Mouse (Mus musculus): ENCODE measurements around the gene Fam53a. TPM values are rescaled to one million over a fixed set of nuclear protein-coding genes. Genes with fewer than 3 reads are reported as not detected.
A peak's percentile ranks its signal among the peaks of the same experiment; 100 is the strongest.

The Fam53a gene
- polyA plus RNA-seq, 1 experiment from 2014 or later = 55.2 TPM

- H3K9ac ChIP-seq = peak overlapping the region; percentile 41
- H3K9me3 ChIP-seq = no peaks in the 10 kb centered on the region
- no peaks in the 10 kb centered on the region for H3K27me3 ChIP-seq
- peak; percentile 33; the same call in 1 of the 2 replicates for ATAC-seq (ENCODE audit: borderline replicate concordance, extremely low read depth, low FRiP score, low TSS enrichment)
- H3K27ac ChIP-seq = peak overlapping the region; percentile 26
- peak overlapping the region; percentile 92 for H3K4me3 ChIP-seq
- peak overlapping the region; percentile 86 for H3K4me2 ChIP-seq
- no peaks in the 10 kb centered on the region for H3K36me3 ChIP-seq
- 2% methylated on average over 9 of the region's 9 CpGs for WGBS
- peaks cover 15% of the 10 kb centered on the region for H3K4me1 ChIP-seq
These were observed 626 bp upstream of the Fam53a start for GRCm38 (mm10) chr5:33630061-33630460.

GRCm38 (mm10) chr5:33628820-33629300, 575 bp downstream of the Fam53a start:
- Histone ChIP-seq H3K9ac (peak overlapping the region; percentile 86), H3K4me3 (peak overlapping the region; percentile 92), H3K36me3 (no peaks in the 10 kb centered on the region), H3K4me1 (peaks cover 15% of the 10 kb centered on the region), H3K9me3 (no peaks in the 10 kb centered on the region), H3K27me3 (no peaks in the 10 kb centered on the region), H3K27ac (peak overlapping the region; percentile 93), H3K4me2 (peak overlapping the region; percentile 86)
- ATAC-seq (ENCODE audit: borderline replicate concordance, extremely low read depth, low FRiP score, low TSS enrichment) = peak; percentile 31; the same call in 1 of the 2 replicates
- under 1% methylated on average over 24 of the region's 24 CpGs for WGBS

- Histone ChIP-seq H3K36me3 (no peaks in the 10 kb centered on the region), H3K4me3 (peak overlapping the region; percentile 92), H3K4me1 (peaks cover 15% of the 10 kb centered on the region), H3K27me3 (no peaks in the 10 kb centered on the region), H3K9ac (no peak overlapping the region; the same call in 1 of the 2 replicates), H3K4me2 (peak overlapping the region; percentile 86), H3K27ac (no peak overlapping the region), H3K9me3 (no peaks in the 10 kb centered on the region)
- ATAC-seq (ENCODE audit: borderline replicate concordance, extremely low read depth, low FRiP score, low TSS enrichment) = no peak
- 17% methylated on average over 4 of the region's 4 CpGs for WGBS
These were observed 1.5 kb downstream of the Fam53a start for GRCm38 (mm10) chr5:33627968-33628367.

- 75% methylated on average over 3 of the region's 3 CpGs for WGBS
- no peaks in the 10 kb centered on the region for H3K9me3 ChIP-seq
- ATAC-seq (ENCODE audit: borderline replicate concordance, extremely low read depth, low FRiP score, low TSS enrichment) = no peak
- H3K4me2 ChIP-seq = no peak overlapping the region
- no peak overlapping the region for H3K9ac ChIP-seq
- no peaks in the 10 kb centered on the region for H3K27me3 ChIP-seq
- no peaks in the 10 kb centered on the region for H3K36me3 ChIP-seq
- no peak overlapping the region for H3K4me3 ChIP-seq
- peaks cover 8% of the 10 kb centered on the region; the same call in 1 of the 2 replicates for H3K4me1 ChIP-seq
- no peak overlapping the region for H3K27ac ChIP-seq
These were observed 5.7 kb downstream of the Fam53a start for GRCm38 (mm10) chr5:33623766-33624165.

- no peaks in the 10 kb centered on the region for H3K36me3 ChIP-seq
- H3K27me3 ChIP-seq = no peaks in the 10 kb centered on the region
- 86% methylated on average over 2 of the region's 2 CpGs for WGBS
These were observed 6.8 kb downstream of the Fam53a start for GRCm38 (mm10) chr5:33622671-33623070.

GRCm38 (mm10) chr5:33614391-33614790, 15.0 kb downstream of the Fam53a start:
- Histone ChIP-seq H3K27ac (no peak overlapping the region), H3K4me3 (no peak overlapping the region), H3K9ac (no peak overlapping the region), H3K27me3 (no peaks in the 10 kb centered on the region), H3K4me1 (no peaks in the 10 kb centered on the region), H3K9me3 (no peaks in the 10 kb centered on the region), H3K4me2 (no peak overlapping the region), H3K36me3 (no peaks in the 10 kb centered on the region; the same call in none of the 2 replicates)
- 73% methylated on average over 6 of the region's 6 CpGs for WGBS
- ATAC-seq (ENCODE audit: borderline replicate concordance, extremely low read depth, low FRiP score, low TSS enrichment) = no peak

More at GRCm38 (mm10) chr5:33622671-33623070, 6.8 kb downstream of the Fam53a start:
- Histone ChIP-seq H3K4me2 (no peak overlapping the region), H3K27ac (no peak overlapping the region), H3K4me3 (no peak overlapping the region), H3K9ac (no peak overlapping the region), H3K4me1 (peaks cover under 1% of the 10 kb centered on the region; the same call in 1 of the 2 replicates), H3K9me3 (no peaks in the 10 kb centered on the region)
- no peak for ATAC-seq (ENCODE audit: borderline replicate concordance, extremely low read depth, low FRiP score, low TSS enrichment)

- Histone ChIP-seq H3K4me3 (no peak overlapping the region), H3K9ac (no peak overlapping the region), H3K36me3 (peaks cover 8% of the 10 kb centered on the region), H3K9me3 (no peaks in the 10 kb centered on the region), H3K4me1 (no peaks in the 10 kb centered on the region), H3K4me2 (no peak overlapping the region), H3K27me3 (no peaks in the 10 kb centered on the region), H3K27ac (no peak overlapping the region)
- no peak for ATAC-seq (ENCODE audit: borderline replicate concordance, extremely low read depth, low FRiP score, low TSS enrichment)
- WGBS = 76% methylated on average over 1 of the region's 1 CpGs
These were observed 17.6 kb downstream of the Fam53a start for GRCm38 (mm10) chr5:33611795-33612194.

- H3K4me1 ChIP-seq = no peaks in the 10 kb centered on the region
- H3K36me3 ChIP-seq = peaks cover 8% of the 10 kb centered on the region
- H3K9ac ChIP-seq = no peak overlapping the region
- H3K27me3 ChIP-seq = no peaks in the 10 kb centered on the region
- no peaks in the 10 kb centered on the region for H3K9me3 ChIP-seq
- 88% methylated on average over 1 of the region's 1 CpGs for WGBS
- H3K4me2 ChIP-seq = no peak overlapping the region
- no peak overlapping the region for H3K4me3 ChIP-seq
- no peak overlapping the region for H3K27ac ChIP-seq
- no peak for ATAC-seq (ENCODE audit: borderline replicate concordance, extremely low read depth, low FRiP score, low TSS enrichment)
These were observed 20.2 kb downstream of the Fam53a start for GRCm38 (mm10) chr5:33609226-33609625.

GRCm38 (mm10) chr5:33607434-33607833, 22.0 kb downstream of the Fam53a start:
- ATAC-seq (ENCODE audit: borderline replicate concordance, extremely low read depth, low FRiP score, low TSS enrichment) = no peak

GRCm38 (mm10) chr5:33606631-33607030, 22.8 kb downstream of the Fam53a start:
- H3K9me3 ChIP-seq = no peaks in the 10 kb centered on the region
- H3K4me1 ChIP-seq = no peaks in the 10 kb centered on the region
- no peak overlapping the region for H3K4me2 ChIP-seq
- no peak overlapping the region for H3K9ac ChIP-seq
- no peak overlapping the region for H3K4me3 ChIP-seq
- H3K27ac ChIP-seq = no peak overlapping the region
- peaks cover 8% of the 10 kb centered on the region for H3K36me3 ChIP-seq
- WGBS = 73% methylated on average over 7 of the region's 7 CpGs
- no peak for ATAC-seq (ENCODE audit: borderline replicate concordance, extremely low read depth, low FRiP score, low TSS enrichment)
- no peaks in the 10 kb centered on the region for H3K27me3 ChIP-seq

More at GRCm38 (mm10) chr5:33607434-33607833, 22.0 kb downstream of the Fam53a start:
- WGBS = 94% methylated on average over 15 of the region's 15 CpGs
- Histone ChIP-seq H3K27ac (no peak overlapping the region), H3K36me3 (peaks cover 8% of the 10 kb centered on the region), H3K9ac (no peak overlapping the region), H3K9me3 (no peaks in the 10 kb centered on the region), H3K4me1 (no peaks in the 10 kb centered on the region), H3K4me2 (no peak overlapping the region), H3K4me3 (no peak overlapping the region), H3K27me3 (no peaks in the 10 kb centered on the region)

- H3K27me3 ChIP-seq = no peaks in the 10 kb centered on the region
- no peaks in the 10 kb centered on the region for H3K4me1 ChIP-seq
- H3K9me3 ChIP-seq = no peaks in the 10 kb centered on the region
- H3K4me3 ChIP-seq = no peak overlapping the region
- H3K9ac ChIP-seq = no peak overlapping the region
- H3K4me2 ChIP-seq = no peak overlapping the region
- H3K36me3 ChIP-seq = peaks cover 12% of the 10 kb centered on the region
- H3K27ac ChIP-seq = no peak overlapping the region
- no peak for ATAC-seq (ENCODE audit: borderline replicate concordance, extremely low read depth, low FRiP score, low TSS enrichment)
- WGBS = 78% methylated on average over 5 of the region's 5 CpGs
These were observed 24.1 kb downstream of the Fam53a start for GRCm38 (mm10) chr5:33605314-33605713.

- ATAC-seq (ENCODE audit: borderline replicate concordance, extremely low read depth, low FRiP score, low TSS enrichment) = no peak
- WGBS = 37% methylated on average over 2 of the region's 2 CpGs
- Histone ChIP-seq H3K36me3 (peaks cover under 1% of the 10 kb centered on the region; the same call in 1 of the 2 replicates), H3K9ac (no peak overlapping the region), H3K4me3 (no peak overlapping the region), H3K27ac (no peak overlapping the region), H3K4me2 (no peak overlapping the region), H3K27me3 (no peaks in the 10 kb centered on the region), H3K9me3 (no peaks in the 10 kb centered on the region), H3K4me1 (no peaks in the 10 kb centered on the region)
These were observed 35.8 kb downstream of the Fam53a start for GRCm38 (mm10) chr5:33593620-33594019.
